Mouse (Mus musculus) natural killer cell, adult 2 months (primary cell): ENCODE measurements at regions not wholly inside any gene's neighbourhood (a gene's known extent, or its start where the extent isn't known, plus 50 kb on each side); places are given as distances from the start of the nearest gene placed in this dataset.
"Not testable (repeated sequence)": the region's sequence is repeated elsewhere in the genome, so short reads cannot be mapped to it uniquely, and the experiment has no call there.

Experiments used
- DNase-seq, 2 experiments: peaks; one replicate each; pipeline ENCODE4 v3.0.0; 2022; ENCODE audit warnings: low spot score in 2 of 2

GRCm38 (mm10) chr4:53263776-53264175 is 104.1 kb upstream of the Abca1 start:
- DNase-seq, result no peak

- DNase-seq, result no peak
Observed at GRCm38 (mm10) chr4:53262466-53262865, 102.8 kb upstream of the Abca1 start.

- no peak for DNase-seq
Observed at GRCm38 (mm10) chr4:53261556-53262140, 102.0 kb upstream of the Abca1 start.

DNA sequence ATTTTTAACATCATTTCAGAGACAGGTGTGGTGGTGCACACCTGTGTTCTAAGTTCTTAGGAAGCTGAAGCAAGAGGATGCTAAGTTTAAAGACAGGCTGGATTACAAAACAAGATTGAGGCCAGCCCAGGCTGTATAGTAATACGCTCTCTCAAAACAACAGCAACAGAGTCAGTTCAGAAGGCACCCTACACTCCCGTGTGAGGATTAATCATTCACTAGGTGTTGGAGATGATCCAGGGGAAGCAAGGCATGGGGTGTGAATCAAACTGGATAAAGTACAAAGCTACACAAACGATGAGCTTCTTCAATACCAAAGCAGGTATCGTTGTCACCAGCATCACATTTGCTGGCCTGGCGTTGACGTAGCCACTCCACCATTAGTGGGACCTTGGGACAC is 99.3 kb upstream of the Abca1 start:
- no peak for DNase-seq

DNA sequence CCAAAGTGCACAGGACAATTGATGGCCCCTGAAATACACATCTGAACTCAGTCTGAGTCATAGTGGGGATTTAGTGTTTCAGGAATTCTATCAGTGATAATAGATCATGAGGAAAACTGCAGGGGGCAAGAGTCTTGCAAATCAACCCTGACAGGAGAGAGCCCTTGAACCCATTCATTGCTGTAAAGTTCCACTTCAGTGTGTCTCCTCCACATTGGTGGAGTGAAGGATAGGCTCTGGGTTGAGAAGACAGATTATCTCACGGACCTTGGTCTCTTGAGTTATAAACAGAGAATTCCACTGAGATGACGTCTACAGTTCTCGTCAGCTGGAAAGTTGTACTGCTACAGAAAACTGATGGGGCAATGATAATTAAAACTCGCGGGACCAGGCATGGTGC is 97.3 kb upstream of the Abca1 start:
- DNase-seq, result no peak

GRCm38 (mm10) chr4:53254483-53254882 is 94.8 kb upstream of the Abca1 start:
- DNase-seq, result no peak

GRCm38 (mm10) chr4:53253680-53254079 is 94.0 kb upstream of the Abca1 start:
- DNase-seq, result no peak

- DNase-seq, result no peak
Observed at GRCm38 (mm10) chr4:53250325-53250724, 90.6 kb upstream of the Abca1 start.

DNA sequence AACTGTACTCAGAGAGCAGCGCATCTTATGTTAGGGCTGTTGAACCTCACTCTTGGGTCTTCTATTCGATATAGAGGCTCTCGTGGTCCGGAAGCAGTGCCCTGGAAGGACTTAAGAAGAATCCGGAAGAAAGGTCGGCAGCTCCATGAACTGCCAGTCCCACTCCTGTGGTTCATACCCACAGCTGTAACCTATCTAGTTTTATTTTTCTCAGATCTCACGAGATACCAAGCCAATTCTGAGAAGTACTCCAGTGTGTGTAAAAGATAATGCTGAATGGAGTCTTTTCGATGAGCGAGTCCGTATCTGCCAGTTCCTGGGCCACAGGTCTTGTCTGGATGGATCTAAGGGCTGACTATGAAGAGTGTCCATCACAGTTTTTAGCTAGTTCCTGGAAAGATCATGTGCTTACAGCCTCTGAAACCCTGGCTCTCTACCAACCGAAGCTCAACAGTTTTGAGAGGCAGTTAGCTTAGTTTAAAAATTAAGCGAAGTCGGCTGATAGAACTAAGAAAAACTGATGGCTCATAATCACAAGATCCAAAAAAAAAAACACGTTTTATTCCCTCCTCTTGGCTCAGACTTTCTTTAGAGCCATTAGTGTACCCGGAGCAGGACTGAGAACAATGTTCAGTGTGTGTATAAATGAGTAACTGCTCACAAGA is 86.5 kb upstream of the Abca1 start:
- no peak for DNase-seq

DNA sequence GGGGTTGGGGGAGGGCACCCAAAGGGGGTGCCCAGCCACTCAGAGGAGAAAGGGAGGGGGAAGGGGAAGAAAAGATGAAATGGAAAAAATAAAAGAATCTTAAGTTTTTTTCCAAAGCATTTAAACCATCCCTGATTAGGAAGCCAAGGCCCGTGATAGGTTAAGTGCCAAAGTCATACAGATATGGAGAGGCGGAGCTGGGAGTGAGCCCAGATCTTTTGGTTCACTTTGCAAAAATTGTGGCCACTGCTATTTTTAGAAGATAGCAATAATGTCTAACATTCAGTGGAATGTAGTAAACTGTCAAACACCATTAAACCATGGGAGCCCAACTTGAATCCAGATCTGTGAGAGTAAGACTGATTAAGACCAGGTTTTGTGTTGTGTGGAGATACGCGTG is 85.9 kb upstream of the Abca1 start:
- DNase-seq, result no peak

DNA sequence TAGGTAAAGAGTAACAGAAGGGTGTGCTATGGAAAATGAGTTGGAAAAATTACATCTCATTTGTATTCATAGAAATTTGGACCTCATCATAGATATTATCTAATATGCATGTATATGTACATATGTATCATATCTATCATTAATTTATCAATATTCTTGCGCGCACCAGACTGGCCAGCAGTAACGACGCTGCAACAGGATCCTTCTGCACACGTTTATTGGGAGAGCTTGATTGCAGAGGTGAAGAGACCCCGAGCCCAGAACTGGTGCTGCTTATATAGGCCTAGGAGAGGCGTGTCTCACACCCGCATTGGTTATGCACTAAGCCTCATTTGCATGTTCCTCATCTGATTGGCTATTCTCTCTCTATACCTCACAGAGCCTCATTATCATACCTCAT is 83.8 kb upstream of the Abca1 start:
- DNase-seq, result not testable (repeated sequence)

DNA sequence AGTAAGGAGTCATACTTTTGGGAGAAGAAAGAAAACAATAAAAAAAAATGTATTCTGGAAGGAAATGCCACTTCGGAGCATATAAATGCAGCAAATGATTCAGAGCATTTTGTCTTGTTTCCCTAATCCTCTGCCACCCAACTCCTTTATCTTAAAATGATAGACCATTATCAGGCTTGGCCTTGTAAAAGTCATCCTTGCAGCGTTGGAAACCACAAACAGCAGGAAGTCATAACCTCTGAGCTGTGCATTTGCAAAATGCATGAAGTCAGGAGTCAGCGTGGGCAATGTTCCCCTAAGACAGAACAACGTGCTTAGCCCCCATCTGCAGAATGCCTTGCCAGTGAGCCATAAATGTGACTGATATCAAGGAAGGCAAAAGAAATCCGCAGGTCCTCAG is 80.2 kb upstream of the Abca1 start:
- DNase-seq, result no peak

GRCm38 (mm10) chr4:53238314-53239259 is 78.9 kb upstream of the Abca1 start:
- DNase-seq, result no peak

DNA sequence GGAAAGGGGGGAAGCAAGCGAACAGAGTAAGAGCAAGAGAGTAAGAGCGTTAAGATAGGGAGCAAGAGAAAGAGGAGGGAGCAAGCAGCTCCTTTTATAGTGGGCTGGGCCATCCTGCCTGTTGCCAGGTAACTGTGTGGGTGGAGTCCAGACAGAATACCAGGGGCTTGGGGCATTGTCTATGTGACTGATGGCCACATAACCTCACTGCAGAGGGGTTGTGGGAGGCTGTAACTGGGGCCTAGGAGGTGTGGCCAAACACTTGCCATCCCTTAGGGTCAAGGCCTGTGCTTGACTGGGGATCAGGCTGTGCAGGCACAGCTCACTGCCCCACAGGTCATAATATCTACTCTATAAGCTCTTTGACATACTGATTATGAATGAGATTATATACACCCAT is 76.2 kb upstream of the Abca1 start:
- DNase-seq, result no peak

- DNase-seq, result no peak
Observed at GRCm38 (mm10) chr4:53232436-53232835, 72.7 kb upstream of the Abca1 start.

DNA sequence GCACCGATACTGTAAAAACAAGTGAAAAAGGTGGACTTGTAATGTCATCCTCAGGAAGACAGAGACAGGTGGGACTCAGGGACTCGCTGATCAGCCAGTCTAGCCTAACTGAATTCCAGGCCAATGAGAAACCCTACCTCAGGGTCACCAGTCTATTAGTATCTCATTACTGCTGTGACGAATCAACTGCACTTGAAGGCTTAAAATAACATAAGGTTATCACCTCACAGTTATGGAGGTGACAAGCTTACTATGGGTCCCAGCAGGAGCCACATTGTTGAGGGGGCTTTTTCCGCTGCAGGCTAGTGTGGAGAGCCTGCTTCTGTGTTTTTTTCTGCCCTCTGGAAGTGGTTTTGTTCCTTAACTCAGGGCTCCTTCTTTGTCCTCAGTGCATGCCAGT is 72.2 kb upstream of the Abca1 start:
- no peak for DNase-seq

GRCm38 (mm10) chr4:53231046-53231445 is 71.4 kb upstream of the Abca1 start:
- DNase-seq, result no peak

DNA sequence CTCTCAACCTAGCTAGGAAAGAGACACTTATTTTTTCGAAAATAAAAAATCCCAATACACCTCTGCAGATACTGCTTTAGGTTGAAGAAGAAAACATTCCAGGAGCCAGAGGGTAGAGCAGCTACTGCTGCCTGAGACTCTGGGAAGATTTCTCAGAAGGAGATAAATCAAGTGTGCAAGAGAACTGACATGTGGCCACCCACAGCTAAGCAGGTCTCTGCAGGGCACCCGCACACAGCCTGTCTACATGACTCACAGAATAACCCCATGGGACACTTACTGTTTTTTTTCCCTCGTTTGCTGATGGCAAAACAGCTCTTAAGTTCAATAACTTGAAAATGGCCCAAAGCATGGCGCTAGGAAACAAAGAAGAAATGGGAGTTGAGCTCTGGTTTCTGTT is 68.7 kb upstream of the Abca1 start:
- no peak for DNase-seq

- peak; percentile 32 to 54 for DNase-seq
Observed at GRCm38 (mm10) chr4:53227771-53228170, 68.1 kb upstream of the Abca1 start.

DNA sequence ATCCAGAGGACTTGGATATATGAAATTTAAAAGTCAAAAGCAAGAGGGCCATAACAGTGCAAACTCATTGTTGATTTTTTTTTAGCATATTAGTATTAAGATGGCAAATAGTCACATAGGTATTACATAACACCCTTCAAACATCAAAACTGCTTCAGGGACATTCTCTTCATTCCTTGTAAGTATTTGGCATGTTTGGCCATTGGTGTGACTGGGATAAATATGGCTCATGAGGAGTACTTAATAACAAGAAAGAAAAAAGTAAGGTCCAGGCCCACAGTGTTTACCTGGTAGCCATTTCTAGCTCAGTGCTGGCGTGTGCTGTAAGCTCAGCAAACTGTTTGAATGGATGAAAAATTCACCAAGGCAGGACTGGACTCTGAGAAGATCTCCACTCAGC is 67.4 kb upstream of the Abca1 start:
- DNase-seq, result no peak

GRCm38 (mm10) chr4:53226376-53226775 is 66.7 kb upstream of the Abca1 start:
- no peak for DNase-seq

- DNase-seq, result no peak
Observed at GRCm38 (mm10) chr4:53223379-53223778, 63.7 kb upstream of the Abca1 start.

DNA sequence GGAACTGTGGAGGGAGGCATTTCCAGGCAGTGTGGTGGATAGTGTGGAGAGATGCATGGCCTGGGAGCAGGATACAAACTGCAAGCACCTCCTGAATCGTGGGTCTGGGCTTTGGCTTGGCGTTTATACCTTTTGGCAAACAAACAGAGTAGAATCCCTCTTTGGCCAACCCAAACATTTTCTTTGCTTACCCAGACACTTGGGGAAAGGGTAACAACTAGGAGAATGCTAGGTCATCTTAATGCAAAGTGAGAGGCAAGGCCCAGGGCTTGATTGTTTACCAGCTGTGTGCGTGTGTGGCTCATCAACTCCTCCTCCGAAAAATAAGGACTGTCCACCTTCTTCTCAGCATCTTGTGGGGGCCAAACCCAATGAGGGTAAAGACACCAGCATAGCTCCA is 61.1 kb upstream of the Abca1 start:
- DNase-seq, result no peak
